Mouse (Mus musculus) CD4-positive naive resting alpha-beta T cell, adult 76 days (primary cell): ENCODE data around the gene S100b. TPM values are rescaled to one million over a fixed set of nuclear protein-coding genes. Genes with fewer than 3 reads are reported as not detected.

Experiments
- total RNA-seq: library from RNA; stranded (reverse); gene quantifications from one replicate; pipeline ENCODE4 v1.2.4, GENCODE M21; 2023

The S100b gene
- total RNA-seq: not detected

GRCm38 (mm10) chr10:76253536-76253935 is at the start of gene S100b:
Gene S100b (plus strand): TSS chr10:76253853.

GRCm38 (mm10) chr10:76237341-76238225 is 16.1 kb upstream of the S100b start, which contains the start of gene Prmt2:
Gene Prmt2 (minus strand): TSS chr10:76237865.

Other genes starting within 250 kb of the S100b start
- gene Zfp280b, start 221.2 kb upstream of the S100b start, total RNA-seq: 17.4 TPM
- gene Slc5a4b, start 142.9 kb upstream of the S100b start, total RNA-seq: not detected
- not detected for gene Slc5a4a, start 106.4 kb upstream of the S100b start, total RNA-seq
- 9.1 TPM for gene Prmt2, start 16.0 kb upstream of the S100b start, total RNA-seq
- 4.8 TPM for gene Dip2a, start 91.4 kb downstream of the S100b start, total RNA-seq
- 33.7 TPM for gene AC141477.1, start 186.6 kb downstream of the S100b start, total RNA-seq
- gene Pcnt, start 188.9 kb downstream of the S100b start, total RNA-seq: 71.0 TPM
- gene 2610028H24Rik, start 195.2 kb downstream of the S100b start, total RNA-seq: not detected
- gene Mcm3ap, start 215.1 kb downstream of the S100b start, total RNA-seq: 81.0 TPM
- gene Ybey, start 215.3 kb downstream of the S100b start, total RNA-seq: 1.4 TPM